Mouse (Mus musculus) cerebellum, adult 9-10 months (tissue): ENCODE data around the gene Casz1.

ENCODE experiments used
- DNase-seq: peaks from one replicate; pipeline ENCODE4 v3.0.0; 2022

Gene Casz1

GRCm38 (mm10) chr4:148803031-148803430 is 1.2 kb upstream of the Casz1 start:
- DNase-seq = no peak

- DNase-seq = no peak
Observed at GRCm38 (mm10) chr4:148803636-148804035, 593 bp upstream of the Casz1 start.

GRCm38 (mm10) chr4:148804780-148805160 is 541 bp downstream of the Casz1 start:
- DNase-seq = no peak

- no peak for DNase-seq
Observed at GRCm38 (mm10) chr4:148805161-148805810, 1.1 kb downstream of the Casz1 start.

- DNase-seq = no peak
Observed at GRCm38 (mm10) chr4:148805811-148806747, 1.9 kb downstream of the Casz1 start.

GRCm38 (mm10) chr4:148806836-148807235 is 2.6 kb downstream of the Casz1 start:
- no peak for DNase-seq

GRCm38 (mm10) chr4:148807397-148807796 is 3.2 kb downstream of the Casz1 start:
- no peak for DNase-seq

- DNase-seq = no peak
Observed at GRCm38 (mm10) chr4:148808839-148809238, 4.6 kb downstream of the Casz1 start.

GRCm38 (mm10) chr4:148810706-148811105 is 6.5 kb downstream of the Casz1 start:
- no peak for DNase-seq

GRCm38 (mm10) chr4:148811940-148812339 is 7.7 kb downstream of the Casz1 start:
- DNase-seq = peak; percentile 26

GRCm38 (mm10) chr4:148813247-148813646 is 9.0 kb downstream of the Casz1 start:
- no peak for DNase-seq

- no peak for DNase-seq
Observed at GRCm38 (mm10) chr4:148816556-148816955, 12.3 kb downstream of the Casz1 start.

GRCm38 (mm10) chr4:148818161-148818560 is 13.9 kb downstream of the Casz1 start:
- DNase-seq = no peak

- DNase-seq = no peak
Observed at GRCm38 (mm10) chr4:148820171-148820570, 15.9 kb downstream of the Casz1 start.

- no peak for DNase-seq
Observed at GRCm38 (mm10) chr4:148823281-148823680, 19.1 kb downstream of the Casz1 start.

GRCm38 (mm10) chr4:148830350-148830749 is 26.1 kb downstream of the Casz1 start:
- no peak for DNase-seq

- DNase-seq = no peak
Observed at GRCm38 (mm10) chr4:148833245-148833990, 29.2 kb downstream of the Casz1 start.

- DNase-seq = no peak
Observed at GRCm38 (mm10) chr4:148836391-148836790, 32.2 kb downstream of the Casz1 start.

- DNase-seq = no peak
Observed at GRCm38 (mm10) chr4:148837046-148837445, 32.8 kb downstream of the Casz1 start.

- no peak for DNase-seq
Observed at GRCm38 (mm10) chr4:148837644-148838043, 33.4 kb downstream of the Casz1 start.

GRCm38 (mm10) chr4:148842302-148842701 is 38.1 kb downstream of the Casz1 start:
- DNase-seq = no peak

- DNase-seq = no peak
Observed at GRCm38 (mm10) chr4:148844921-148845320, 40.7 kb downstream of the Casz1 start.

GRCm38 (mm10) chr4:148846203-148846602 is 42.0 kb downstream of the Casz1 start:
- DNase-seq = no peak
